Mouse (Mus musculus) hindbrain, embryonic 12.5 days (tissue): ENCODE data around the gene Fn1. TPM values are rescaled to one million over a fixed set of nuclear protein-coding genes. Genes with fewer than 3 reads are reported as not detected.

Experiments used
- ATAC-seq: fragments of 200-750 bp; cut with Nextera tagmentation; 2 replicates; pipeline ENCODE4 v1.8.0; 2017; ENCODE audit warnings: moderate TSS enrichment; ENCODE audit not compliant: low FRiP score
- H3K27ac ChIP-seq: fragments of 300-500 bp; sonication (generic); 2 replicates; pipeline ENCODE4 v1.5.1; 2016; ENCODE audit warnings: mild to moderate bottlenecking
- H3K27me3 ChIP-seq: fragments of 300-500 bp; sonication (generic); 2 replicates; pipeline ENCODE4 v1.6.1; 2016; ENCODE audit warnings: mild to moderate bottlenecking
- H3K36me3 ChIP-seq: fragments of 300-500 bp; sonication (generic); 2 replicates; pipeline ENCODE4 v1.6.1; 2016; ENCODE audit warnings: mild to moderate bottlenecking
- H3K4me1 ChIP-seq: fragments of 300-500 bp; sonication (generic); 2 replicates; pipeline ENCODE4 v1.6.1; 2016
- H3K4me2 ChIP-seq: fragments of 300-500 bp; sonication (generic); replicated peaks from 2 replicates; pipeline ENCODE4 v1.6.1; 2016; ENCODE audit warnings: mild to moderate bottlenecking
- H3K4me3 ChIP-seq: fragments of 300-500 bp; sonication (generic); 2 replicates; pipeline ENCODE4 v1.5.1; 2016; ENCODE audit warnings: mild to moderate bottlenecking
- H3K9ac ChIP-seq: fragments of 300-500 bp; sonication (generic); 2 replicates; pipeline ENCODE4 v1.6.1; 2016; ENCODE audit warnings: mild to moderate bottlenecking, moderate library complexity
- H3K9me3 ChIP-seq: fragments of 300-500 bp; sonication (generic); replicated peaks from 2 replicates; pipeline ENCODE4 v1.6.1; 2016; ENCODE audit warnings: mild to moderate bottlenecking
- WGBS: fragments of 180-500 bp; shearing (Covaris S2); methylation state at CpG from one replicate; pipeline ENCODE4 v1.1.7; 2016; 5-methylcytosine and 5-hydroxymethylcytosine counted together
- polyA plus RNA-seq: library from polyadenylated mRNA; unstranded; fragments of >200 nt; fragmentation: Nextera tagmentation; extraction: Ambion mirVana; gene quantifications from 2 replicates; pipeline ENCODE4 v1.2.1, GENCODE M21; 2016

Gene Fn1
- polyA plus RNA-seq, 1 experiment from 2014 or later, result 147 TPM

DNA sequence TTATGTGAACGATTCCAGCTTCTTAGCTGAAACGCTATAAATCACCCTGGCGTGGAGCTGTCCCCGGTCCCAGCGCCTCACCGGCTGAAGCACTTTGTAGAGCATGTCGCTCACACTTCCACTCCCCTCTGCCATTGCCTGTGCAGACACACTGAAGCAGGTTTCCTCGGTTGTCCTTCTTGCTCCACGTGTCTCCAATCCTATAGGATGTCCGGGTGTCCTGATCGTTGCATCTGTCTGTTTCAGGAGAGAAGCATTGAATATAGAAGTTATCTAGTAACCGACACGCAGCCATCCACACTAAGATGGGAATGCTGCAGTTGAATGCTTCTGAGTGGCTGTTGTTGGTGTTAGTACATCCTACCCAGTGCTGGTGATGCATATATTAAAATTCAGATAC, 7.5 kb downstream of the Fn1 start:
- Histone ChIP-seq H3K27me3 (no peaks in the 10 kb centered on the region), H3K4me3 (no peak overlapping the region), H3K27ac (no peak overlapping the region), H3K4me1 (0 out of 2 replicates have a peak, but pooled peaks cover 3% of the 10 kb centered on the region), H3K9ac (no peak overlapping the region), H3K9me3 (no peaks in the 10 kb centered on the region), H3K4me2 (no peak overlapping the region), H3K36me3 (peaks cover 70% of the 10 kb centered on the region)
- ATAC-seq, result no peak
- 95% methylated on average over 13 of the region's 13 CpGs for whole genome bisulfite sequencing

DNA sequence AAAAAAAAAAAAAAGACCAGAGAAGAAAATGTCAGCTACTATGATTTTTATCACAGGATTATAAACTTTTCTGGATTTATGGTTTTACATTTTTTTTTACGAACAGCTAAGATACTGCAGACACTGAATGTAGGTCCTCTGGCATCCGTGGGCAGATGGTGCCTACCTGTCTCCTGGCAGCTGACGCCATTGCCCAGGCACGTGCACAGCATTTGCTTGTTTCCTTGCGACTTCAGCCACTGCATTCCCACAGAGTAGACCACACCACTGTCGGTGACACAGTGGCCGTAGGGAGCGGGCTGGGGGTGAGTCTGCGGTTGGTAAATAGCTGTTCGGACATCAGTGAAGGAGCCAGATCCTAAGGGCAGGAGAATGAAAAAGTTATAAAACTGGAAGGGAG, 10.2 kb downstream of the Fn1 start:
- no peaks in the 10 kb centered on the region for H3K9me3 ChIP-seq
- H3K4me1 ChIP-seq, result no peaks in the 10 kb centered on the region
- peaks cover 79% of the 10 kb centered on the region for H3K36me3 ChIP-seq
- ATAC-seq, result no peak
- H3K4me2 ChIP-seq, result no peak overlapping the region
- no peak overlapping the region for H3K9ac ChIP-seq
- H3K4me3 ChIP-seq, result no peak overlapping the region
- no peaks in the 10 kb centered on the region for H3K27me3 ChIP-seq
- H3K27ac ChIP-seq, result no peak overlapping the region
- WGBS, result 96% methylated on average over 10 of the region's 10 CpGs

- no peak overlapping the region for H3K4me2 ChIP-seq
- H3K36me3 ChIP-seq, result peaks cover 76% of the 10 kb centered on the region
- H3K9ac ChIP-seq, result no peak overlapping the region
- no peak for ATAC-seq
- no peaks in the 10 kb centered on the region for H3K27me3 ChIP-seq
- 92% methylated on average over 11 of the region's 11 CpGs for WGBS
- no peak overlapping the region for H3K27ac ChIP-seq
- no peaks in the 10 kb centered on the region for H3K4me1 ChIP-seq
- H3K9me3 ChIP-seq, result no peaks in the 10 kb centered on the region
- no peak overlapping the region for H3K4me3 ChIP-seq
Measured at GRCm38 (mm10) chr1:71641206-71641605, 11.8 kb downstream of the Fn1 start.

DNA sequence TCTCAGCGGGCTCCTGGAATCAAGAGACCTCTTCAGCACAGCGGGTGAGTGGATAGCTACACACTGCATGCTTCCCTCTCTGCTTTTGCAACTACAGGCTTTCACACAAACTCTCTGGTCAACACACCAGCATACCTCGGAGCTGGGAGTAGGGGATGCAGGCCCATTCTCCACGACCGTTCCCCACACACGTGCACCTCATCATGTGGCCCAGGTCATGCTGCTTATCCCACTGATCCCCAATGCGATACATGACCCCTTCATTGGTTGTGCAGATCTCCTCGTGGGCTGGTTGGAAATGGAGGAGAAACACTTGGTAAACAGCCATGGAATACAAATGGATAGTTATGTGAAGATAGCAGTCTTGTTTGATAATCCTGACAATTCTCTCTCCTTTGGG, 12.8 kb downstream of the Fn1 start:
- Histone ChIP-seq H3K27ac (no peak overlapping the region), H3K36me3 (peaks cover 77% of the 10 kb centered on the region), H3K4me1 (no peaks in the 10 kb centered on the region), H3K9ac (no peak overlapping the region), H3K4me2 (no peak overlapping the region), H3K4me3 (no peak overlapping the region), H3K27me3 (no peaks in the 10 kb centered on the region), H3K9me3 (no peaks in the 10 kb centered on the region)
- no peak for ATAC-seq
- 95% methylated on average over 8 of the region's 8 CpGs for WGBS

DNA sequence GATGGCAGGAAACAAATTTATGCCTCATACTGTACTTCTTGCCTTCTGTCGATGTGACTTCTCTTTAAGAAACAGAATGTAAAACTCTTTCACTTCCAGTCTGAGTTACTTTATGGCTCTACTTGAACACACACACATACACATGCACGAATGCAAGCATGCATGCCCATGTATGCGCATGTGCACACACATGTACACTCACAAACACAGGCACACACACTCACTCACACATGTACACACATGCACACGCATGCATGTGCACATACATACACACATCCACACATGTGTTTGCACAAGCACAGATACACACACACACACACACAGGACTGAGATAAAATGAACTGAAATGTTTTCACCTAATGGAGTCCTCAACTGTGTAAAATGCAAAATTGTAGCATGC, 16.3 kb downstream of the Fn1 start:
- H3K9ac ChIP-seq, result no peak overlapping the region
- H3K27ac ChIP-seq, result no peak overlapping the region
- H3K9me3 ChIP-seq, result no peaks in the 10 kb centered on the region
- 98% methylated on average over 4 of the region's 4 CpGs for WGBS
- no peaks in the 10 kb centered on the region for H3K4me1 ChIP-seq
- H3K4me2 ChIP-seq, result no peak overlapping the region
- no peaks in the 10 kb centered on the region for H3K27me3 ChIP-seq
- no peak for ATAC-seq
- H3K4me3 ChIP-seq, result no peak overlapping the region
- H3K36me3 ChIP-seq, result peaks cover 46% of the 10 kb centered on the region

DNA sequence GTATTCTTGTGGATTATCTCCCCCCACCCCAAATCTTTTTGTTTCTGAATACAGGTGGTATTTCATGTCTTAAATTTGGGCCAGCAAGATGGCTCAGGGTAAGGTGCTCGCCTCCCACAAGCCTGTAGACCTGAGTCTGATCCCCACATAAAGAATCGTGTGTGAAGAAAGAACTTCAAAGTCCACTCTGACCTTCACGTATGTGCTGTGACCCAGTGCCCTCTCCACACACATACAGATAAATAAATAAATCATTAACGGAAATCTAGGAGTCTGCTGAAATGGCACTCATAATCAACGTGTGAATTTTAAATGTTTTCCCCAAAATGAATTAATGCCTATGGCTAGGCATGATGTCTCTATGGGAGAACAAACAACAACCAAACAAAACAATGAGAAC, 16.9 kb downstream of the Fn1 start:
- H3K9me3 ChIP-seq, result no peaks in the 10 kb centered on the region
- no peak overlapping the region for H3K27ac ChIP-seq
- H3K36me3 ChIP-seq, result peaks cover 42% of the 10 kb centered on the region
- H3K9ac ChIP-seq, result no peak overlapping the region
- WGBS, result 93% methylated on average over 5 of the region's 5 CpGs
- no peaks in the 10 kb centered on the region for H3K27me3 ChIP-seq
- H3K4me1 ChIP-seq, result no peaks in the 10 kb centered on the region
- no peak overlapping the region for H3K4me2 ChIP-seq
- no peak overlapping the region for H3K4me3 ChIP-seq
- ATAC-seq, result no peak

- Histone ChIP-seq H3K27me3 (no peaks in the 10 kb centered on the region), H3K4me3 (no peak overlapping the region), H3K36me3 (peaks cover 34% of the 10 kb centered on the region), H3K9ac (no peak overlapping the region), H3K9me3 (no peaks in the 10 kb centered on the region), H3K27ac (no peak overlapping the region), H3K4me1 (no peaks in the 10 kb centered on the region), H3K4me2 (no peak overlapping the region)
- WGBS, result 92% methylated on average over 10 of the region's 10 CpGs
- ATAC-seq, result no peak
Measured at GRCm38 (mm10) chr1:71635101-71636014, 17.6 kb downstream of the Fn1 start.

GRCm38 (mm10) chr1:71634471-71634981, 18.5 kb downstream of the Fn1 start:
- Histone ChIP-seq H3K27ac (no peak overlapping the region), H3K9ac (no peak overlapping the region), H3K4me2 (no peak overlapping the region), H3K4me1 (no peaks in the 10 kb centered on the region), H3K27me3 (no peaks in the 10 kb centered on the region), H3K36me3 (peaks cover 38% of the 10 kb centered on the region), H3K9me3 (no peaks in the 10 kb centered on the region), H3K4me3 (no peak overlapping the region)
- ATAC-seq, result no peak
- 86% methylated on average over 6 of the region's 6 CpGs for WGBS

DNA sequence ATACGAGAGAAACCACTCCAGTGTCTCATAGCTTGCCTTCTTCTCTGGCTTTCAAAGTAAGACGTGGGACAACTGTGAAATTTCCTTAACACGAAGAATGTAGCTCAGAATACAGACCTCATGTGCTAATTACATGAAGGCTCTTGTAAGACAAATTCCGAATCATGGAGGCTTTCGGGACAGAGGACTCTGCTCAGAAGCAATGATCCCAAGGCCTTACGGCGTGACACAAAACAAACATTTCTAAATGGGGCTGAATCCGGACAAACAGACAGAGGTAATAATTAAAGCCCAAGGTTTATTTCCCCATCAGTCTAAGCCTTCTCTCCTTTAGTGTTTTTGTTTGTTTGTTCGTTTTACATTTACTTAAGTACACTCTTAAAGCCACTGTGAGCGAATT, 20.6 kb downstream of the Fn1 start:
- Histone ChIP-seq H3K36me3 (peaks cover 47% of the 10 kb centered on the region), H3K27me3 (no peaks in the 10 kb centered on the region), H3K4me2 (no peak overlapping the region), H3K4me3 (no peak overlapping the region), H3K9ac (no peak overlapping the region), H3K4me1 (no peaks in the 10 kb centered on the region), H3K9me3 (no peaks in the 10 kb centered on the region), H3K27ac (no peak overlapping the region)
- 88% methylated on average over 10 of the region's 10 CpGs for WGBS
- ATAC-seq, result no peak

DNA sequence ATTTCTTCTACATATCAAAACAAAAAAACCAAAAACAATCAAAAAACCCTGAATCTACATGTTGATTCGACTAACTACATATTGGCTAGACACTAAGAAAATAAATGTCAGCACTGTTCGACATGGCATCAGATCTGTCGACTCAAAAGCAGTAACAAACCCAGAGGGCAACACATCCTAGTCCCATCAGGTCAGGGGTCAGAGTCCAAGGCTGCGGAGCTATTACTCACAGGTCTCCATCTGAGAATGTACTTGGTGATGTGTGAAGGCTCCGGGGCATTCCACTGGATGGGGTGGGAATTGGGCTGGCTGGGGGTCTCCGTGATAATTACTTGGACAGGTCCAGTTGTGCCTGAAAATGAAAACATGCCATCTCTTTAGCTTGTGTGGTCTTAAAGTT, 21.2 kb downstream of the Fn1 start:
- Histone ChIP-seq H3K27ac (no peak overlapping the region), H3K4me3 (no peak overlapping the region), H3K36me3 (peaks cover 48% of the 10 kb centered on the region), H3K4me1 (no peaks in the 10 kb centered on the region), H3K9ac (no peak overlapping the region), H3K4me2 (no peak overlapping the region), H3K9me3 (no peaks in the 10 kb centered on the region), H3K27me3 (no peaks in the 10 kb centered on the region)
- WGBS, result 80% methylated on average over 6 of the region's 6 CpGs
- ATAC-seq, result no peak

DNA sequence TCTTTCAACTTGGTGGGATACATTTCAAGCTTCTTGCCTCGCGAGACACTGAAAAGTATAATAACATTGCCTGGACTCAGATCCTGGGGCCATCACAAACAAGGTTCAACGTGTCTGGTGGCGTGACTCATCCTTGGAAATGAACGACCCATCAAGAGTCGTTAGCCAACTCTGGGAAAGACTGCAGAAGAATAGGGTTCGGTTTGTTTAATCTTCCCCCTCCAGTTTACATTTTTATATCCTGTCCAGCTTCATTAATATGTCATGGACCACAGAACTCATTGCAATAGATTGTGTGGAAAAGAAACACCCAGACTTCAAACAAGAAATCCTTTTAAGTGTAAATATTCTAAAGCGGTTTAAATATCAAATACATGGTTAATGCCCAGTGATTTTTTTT, 22.8 kb downstream of the Fn1 start:
- Histone ChIP-seq H3K4me1 (no peaks in the 10 kb centered on the region), H3K27ac (no peak overlapping the region), H3K9ac (no peak overlapping the region), H3K4me3 (no peak overlapping the region), H3K9me3 (no peaks in the 10 kb centered on the region), H3K27me3 (no peaks in the 10 kb centered on the region), H3K36me3 (peaks cover 47% of the 10 kb centered on the region), H3K4me2 (no peak overlapping the region)
- no peak for ATAC-seq
- 91% methylated on average over 8 of the region's 8 CpGs for WGBS

GRCm38 (mm10) chr1:71623625-71624024, 29.4 kb downstream of the Fn1 start:
- Histone ChIP-seq H3K4me2 (no peak overlapping the region), H3K9ac (no peak overlapping the region), H3K36me3 (peaks cover 50% of the 10 kb centered on the region), H3K27ac (no peak overlapping the region), H3K9me3 (no peaks in the 10 kb centered on the region), H3K4me3 (no peak overlapping the region), H3K4me1 (no peaks in the 10 kb centered on the region), H3K27me3 (no peaks in the 10 kb centered on the region)
- 94% methylated on average over 6 of the region's 6 CpGs for WGBS
- no peak for ATAC-seq

GRCm38 (mm10) chr1:71621526-71621925, 31.5 kb downstream of the Fn1 start:
- Histone ChIP-seq H3K9me3 (no peaks in the 10 kb centered on the region), H3K27ac (no peak overlapping the region), H3K4me3 (no peak overlapping the region), H3K4me1 (no peaks in the 10 kb centered on the region), H3K9ac (no peak overlapping the region), H3K27me3 (no peaks in the 10 kb centered on the region), H3K36me3 (peaks cover 37% of the 10 kb centered on the region), H3K4me2 (no peak overlapping the region)
- WGBS, result 96% methylated on average over 2 of the region's 2 CpGs
- ATAC-seq, result no peak
